Mouse (Mus musculus) C2C12 (cell line): Measurements from ENCODE around the gene Slc26a1.

ENCODE experiments used
- CTCF ChIP-seq: IDR thresholded peaks from one replicate; pipeline ENCODE4 v1.5.1; 2011; ENCODE audit not compliant: control insufficient read depth, insufficient read depth, insufficient read length
- MAX ChIP-seq: IDR thresholded peaks from one replicate; pipeline ENCODE4 v1.6.1; 2011; ENCODE audit warnings: mild to moderate bottlenecking, control low read depth

GRCm38 (mm10) chr5:108708419-108708818 lies 33.0 kb upstream of the Slc26a1 start:
- no peak for TF ChIP-seq CTCF
- no peak for TF ChIP-seq MAX
